In the genomic region with DNA sequence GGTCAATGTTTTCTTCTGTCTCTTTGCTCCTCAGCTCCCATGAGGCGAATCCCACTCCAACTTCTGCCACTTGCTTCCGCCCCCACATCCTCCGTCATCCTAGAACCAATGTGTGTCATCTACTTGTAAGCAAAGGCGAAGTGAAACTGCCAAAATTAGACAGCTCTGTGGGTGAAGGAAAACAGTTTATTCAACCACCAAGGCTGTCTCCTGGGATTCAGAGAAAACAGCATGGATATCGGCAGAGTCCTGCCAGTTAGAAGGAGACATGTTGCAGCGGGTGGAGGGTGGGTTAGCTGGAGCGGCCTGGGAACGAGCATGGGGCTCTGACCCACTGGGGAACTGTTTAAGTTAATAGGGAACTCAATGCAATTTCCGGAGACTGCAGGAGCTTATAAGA, we compare ENCODE assay signal across 10 mouse cellular contexts. TPM values are rescaled to one million over a fixed set of nuclear protein-coding genes. Genes with fewer than 3 reads are reported as not detected.
A peak's percentile ranks its signal among the peaks of the same experiment; 100 is the strongest.
DNase-seq lines count a peak whose midpoint lies in the region; ATAC-seq lines count a peak whose summit lies in the region.
"Had no signal": no experiment of that assay in that cellular context is flagged by ENCODE, and none has a peak within 500 bp of the region (broad histone marks: within the 10 kb centered on the region; RNA-seq: fewer than 3 reads in every experiment).

No protein-coding gene starts in this region.

- no peak overlapping the region for H3K4me3 ChIP-seq in kidney, embryonic 15.5 days (replicated peaks)
- H3K4me3 ChIP-seq in forebrain, embryonic 16.5 days (replicated peaks; ENCODE audit: low read length), result no peak overlapping the region
- H3K4me3 ChIP-seq: liver, embryonic 12.5 days; neural tube, embryonic 12.5 days had no signal

- no peaks in the 10 kb centered on the region for H3K36me3 ChIP-seq in kidney, embryonic 15.5 days
- no peaks in the 10 kb centered on the region for H3K36me3 ChIP-seq in forebrain, embryonic 16.5 days (ENCODE audit: control insufficient read depth, insufficient read depth)
- H3K36me3 ChIP-seq: liver, embryonic 12.5 days; neural tube, embryonic 12.5 days had no signal

- DNase-seq in kidney, adult 9 months, result peak; percentile 25
- DNase-seq in brain, adult 2 months (ENCODE audit: low read depth, low spot score), result peak; percentile 91
- peak; percentile 32 to 56 for DNase-seq in layer of hippocampus, adult 8-10 months (ENCODE audit: low spot score in 2 of 2)
- no peak for DNase-seq in cerebellum, adult 9-11 months
- DNase-seq in embryo, embryonic 11 days, result no peak

- no peak overlapping the region for H3K27ac ChIP-seq in kidney, embryonic 15.5 days
- H3K27ac ChIP-seq in forebrain, embryonic 16.5 days (ENCODE audit: low read length), result no peak overlapping the region
- H3K27ac ChIP-seq: liver, embryonic 12.5 days; neural tube, embryonic 12.5 days had no signal

- no peaks in the 10 kb centered on the region for H3K9me3 ChIP-seq in kidney, embryonic 15.5 days (replicated peaks)
- H3K9me3 ChIP-seq in forebrain, embryonic 16.5 days (ENCODE audit: control insufficient read depth, low read length), result no peaks in the 10 kb centered on the region
- H3K9me3 ChIP-seq: liver, embryonic 12.5 days; neural tube, embryonic 12.5 days had no signal

- no peak for ATAC-seq in kidney, embryonic 15.5 days (replicated peaks; ENCODE audit: low FRiP score)
- peak; percentile 66 for ATAC-seq in megakaryocyte, adult 5-6 weeks (ENCODE audit: poor library complexity, severe bottlenecking)
- ATAC-seq in forebrain, embryonic 16.5 days, result no peak
- ATAC-seq: liver, embryonic 12.5 days had no signal

- WGBS in kidney, embryonic 15.5 days, result 64% methylated on average over 9 of the region's 9 CpGs
- 90% methylated on average over 9 of the region's 9 CpGs for WGBS in forebrain, embryonic 16.5 days

- H3K9ac ChIP-seq in kidney, embryonic 15.5 days, result no peak overlapping the region
- no peak overlapping the region for H3K9ac ChIP-seq in forebrain, embryonic 16.5 days (replicated peaks; ENCODE audit: low read depth, low read length)
- H3K9ac ChIP-seq: liver, embryonic 12.5 days; neural tube, embryonic 12.5 days had no signal

- 0 out of 2 replicates have a peak, but pooled peaks cover 5% of the 10 kb centered on the region for H3K4me1 ChIP-seq in kidney, embryonic 15.5 days
- no peaks in the 10 kb centered on the region for H3K4me1 ChIP-seq in forebrain, embryonic 16.5 days (replicated peaks; ENCODE audit: control insufficient read depth, insufficient read depth, low read length)
- H3K4me1 ChIP-seq: liver, embryonic 12.5 days; neural tube, embryonic 12.5 days had no signal

- H3K27me3 ChIP-seq in kidney, embryonic 15.5 days, result no peaks in the 10 kb centered on the region
- no peaks in the 10 kb centered on the region for H3K27me3 ChIP-seq in forebrain, embryonic 16.5 days (replicated peaks; ENCODE audit: control insufficient read depth, insufficient read depth, low read length)
- H3K27me3 ChIP-seq: liver, embryonic 12.5 days; neural tube, embryonic 12.5 days had no signal

- H3K4me2 ChIP-seq in kidney, embryonic 15.5 days, result no peak overlapping the region
- no peak overlapping the region for H3K4me2 ChIP-seq in forebrain, embryonic 16.5 days (ENCODE audit: low read length)
- H3K4me2 ChIP-seq: liver, embryonic 12.5 days; neural tube, embryonic 12.5 days had no signal

RNA-seq across cellular contexts. Expression of gene Enpp6, which starts 52.4 kb away (rescaled TPM):
- polyA plus RNA-seq in kidney, embryonic 15.5 days (2015; fragmentation: Nextera tagmentation; extraction: Ambion mirVana), result 1.7 TPM in 2 replicates
- total RNA-seq in layer of hippocampus, adult 8-10 months (2022), result 10 to 100 TPM in 1 of 4 experiments, 1 to 10 TPM in 3; 5.7 to 10.9 (median 6.6) TPM
- not detected in 2 replicates for total RNA-seq in megakaryocyte, adult 5-6 weeks (2015)
- 0.20 TPM in 1 of 2 replicates, not detected in the other for total RNA-seq in megakaryocyte, adult 5-6 weeks (2017)
- 0.11 and 0.35 TPM in 2 replicates for polyA plus RNA-seq in forebrain, embryonic 16.5 days (2015; fragmentation: Nextera tagmentation; extraction: Ambion mirVana)

Comparison
In these comparisons a context has a peak if more than half of its experiments do, and no peak if none do; other contexts are left out.
1. DNase-seq: peak in kidney, adult 9 months (single experiment), brain, adult 2 months (single experiment) and layer of hippocampus, adult 8-10 months (2 of 2); none in cerebellum, adult 9-11 months (single experiment) and embryo, embryonic 11 days (single experiment).
2. RNA of gene Enpp6, which starts 52.4 kb away (total RNA-seq): 5.7 to 10.9 TPM in layer of hippocampus, adult 8-10 months; 0.20 TPM in megakaryocyte, adult 5-6 weeks; every median in the first group is over 4 times any median in the second.